Mouse (Mus musculus) heart, embryonic 14.5 days (tissue): ENCODE data around the gene Nrxn3. TPM values are rescaled to one million over a fixed set of nuclear protein-coding genes. Genes with fewer than 3 reads are reported as not detected.

Experiments
- ATAC-seq: fragments of 200-750 bp; cut with Nextera tagmentation; 2 replicates; pipeline ENCODE4 v1.8.0; 2017; ENCODE audit warnings: low read depth, moderate TSS enrichment; ENCODE audit not compliant: insufficient number of reproducible peaks, insufficient read depth, low FRiP score
- H3K27ac ChIP-seq, 2 experiments: fragments of 200-500 bp in 1 of 2; fragments of 300-500 bp in 1 of 2; sonication (generic) in 1 of 2; replicated peaks in 1 of 2; 2 replicates each; pipeline ENCODE4 v1.5.1; 2012 to 2014; ENCODE audit warnings: low read depth in 2 of 2, low read length in 2 of 2, control low read depth in 1 of 2, mild to moderate bottlenecking in 1 of 2, mixed read lengths in 1 of 2; ENCODE audit not compliant: control insufficient read depth in 1 of 2, insufficient read depth in 1 of 2
- H3K27me3 ChIP-seq: fragments of 300-500 bp; sonication (generic); 2 replicates; pipeline ENCODE4 v1.6.1; 2014; ENCODE audit warnings: mild to moderate bottlenecking, low read length, control low read depth; ENCODE audit not compliant: control insufficient read depth, insufficient read depth
- H3K36me3 ChIP-seq: fragments of 300-500 bp; sonication (generic); 2 replicates; pipeline ENCODE4 v1.6.1; 2014; ENCODE audit warnings: mild to moderate bottlenecking, control low read depth, low read length, mixed read lengths; ENCODE audit not compliant: control insufficient read depth, insufficient read depth
- H3K4me1 ChIP-seq, 2 experiments: fragments of 200-500 bp in 1 of 2; fragments of 300-500 bp in 1 of 2; sonication (generic) in 1 of 2; 2 replicates each; pipeline ENCODE4 v1.6.1; 2012 to 2014; ENCODE audit warnings: low read length in 2 of 2, control low read depth in 1 of 2, mixed read lengths in 1 of 2; ENCODE audit not compliant: control insufficient read depth in 2 of 2, insufficient read depth in 2 of 2
- H3K4me2 ChIP-seq: fragments of 300-500 bp; sonication (generic); 2 replicates; pipeline ENCODE4 v1.6.1; 2014; ENCODE audit warnings: mild to moderate bottlenecking, low read length
- H3K4me3 ChIP-seq, 2 experiments: fragments of 200-500 bp in 1 of 2; fragments of 300-500 bp in 1 of 2; sonication (generic) in 1 of 2; 2 replicates each; pipeline ENCODE4 v1.5.1; 2012 to 2014; ENCODE audit warnings: low read length in 2 of 2, mild to moderate bottlenecking in 2 of 2, control low read depth in 1 of 2, low read depth in 1 of 2, moderate library complexity in 1 of 2; ENCODE audit not compliant: control insufficient read depth in 1 of 2, insufficient read depth in 1 of 2
- H3K9ac ChIP-seq: fragments of 300-500 bp; sonication (generic); 2 replicates; pipeline ENCODE4 v1.6.1; 2014; ENCODE audit warnings: mild to moderate bottlenecking, low read length
- H3K9me3 ChIP-seq: fragments of 300-500 bp; sonication (generic); 2 replicates; pipeline ENCODE4 v1.6.1; 2016; ENCODE audit warnings: low read length, control low read depth; ENCODE audit not compliant: control insufficient read depth
- WGBS: fragments of 180-500 bp; shearing (Covaris S2); extraction: QIAGEN DNeasy Blood & Tissue Kit; methylation state at CpG from one replicate; pipeline ENCODE4 v1.1.7; 2014; 5-methylcytosine and 5-hydroxymethylcytosine counted together
- polyA plus RNA-seq: library from polyadenylated mRNA; unstranded; fragments of >200 nt; fragmentation: Nextera tagmentation; extraction: Ambion mirVana; gene quantifications from 2 replicates; pipeline ENCODE4 v1.2.1, GENCODE M21; 2014

The Nrxn3 gene
- polyA plus RNA-seq, 1 experiment from 2014 or later = 1.7 TPM

- no peak for ATAC-seq
- no peak overlapping the region for H3K4me3 ChIP-seq
- H3K36me3 ChIP-seq = no peaks in the 10 kb centered on the region
- no peak overlapping the region for H3K4me2 ChIP-seq
- H3K27ac ChIP-seq = no peak overlapping the region
- H3K27me3 ChIP-seq = no peaks in the 10 kb centered on the region
- no peaks in the 10 kb centered on the region for H3K4me1 ChIP-seq
- no peaks in the 10 kb centered on the region for H3K9me3 ChIP-seq
- WGBS = 77% methylated on average over 5 of the region's 5 CpGs
- no peak overlapping the region for H3K9ac ChIP-seq
Measured at GRCm38 (mm10) chr12:90236093-90236492, 1513.4 kb downstream of the Nrxn3 start.

- H3K27ac ChIP-seq = no peak overlapping the region
- H3K27me3 ChIP-seq = no peaks in the 10 kb centered on the region
- H3K4me1 ChIP-seq = no peaks in the 10 kb centered on the region
- no peak overlapping the region for H3K4me2 ChIP-seq
- H3K36me3 ChIP-seq = no peaks in the 10 kb centered on the region
- ATAC-seq = no peak
- H3K4me3 ChIP-seq = no peak overlapping the region
- WGBS = 62% methylated on average over 4 of the region's 4 CpGs
- H3K9me3 ChIP-seq = no peaks in the 10 kb centered on the region
- H3K9ac ChIP-seq = no peak overlapping the region
Measured at GRCm38 (mm10) chr12:90260301-90260700, 1537.6 kb downstream of the Nrxn3 start.

- no peak for ATAC-seq
- Histone ChIP-seq H3K36me3 (no peaks in the 10 kb centered on the region), H3K27ac (no peak overlapping the region), H3K9me3 (no peaks in the 10 kb centered on the region), H3K4me3 (no peak overlapping the region), H3K4me1 (no peaks in the 10 kb centered on the region), H3K9ac (no peak overlapping the region), H3K27me3 (no peaks in the 10 kb centered on the region), H3K4me2 (no peak overlapping the region)
- 86% methylated on average over 2 of the region's 2 CpGs for WGBS
Measured at GRCm38 (mm10) chr12:90268111-90268510, 1545.4 kb downstream of the Nrxn3 start.

GRCm38 (mm10) chr12:90270763-90271379 lies 1548.2 kb downstream of the Nrxn3 start:
- Histone ChIP-seq H3K9me3 (no peaks in the 10 kb centered on the region), H3K36me3 (no peaks in the 10 kb centered on the region)
- no peak for ATAC-seq

GRCm38 (mm10) chr12:90274621-90275236 lies 1552.1 kb downstream of the Nrxn3 start:
- no peaks in the 10 kb centered on the region for H3K36me3 ChIP-seq
- no peaks in the 10 kb centered on the region for H3K4me1 ChIP-seq
- 78% methylated on average over 7 of the region's 7 CpGs for WGBS
- no peak overlapping the region for H3K4me2 ChIP-seq
- no peak for ATAC-seq
- H3K4me3 ChIP-seq = no peak overlapping the region
- no peaks in the 10 kb centered on the region for H3K27me3 ChIP-seq
- no peak overlapping the region for H3K27ac ChIP-seq
- no peaks in the 10 kb centered on the region for H3K9me3 ChIP-seq
- no peak overlapping the region for H3K9ac ChIP-seq

More at GRCm38 (mm10) chr12:90270763-90271379, 1548.2 kb downstream of the Nrxn3 start:
- Histone ChIP-seq H3K27ac (no peak overlapping the region), H3K4me3 (no peak overlapping the region), H3K9ac (no peak overlapping the region), H3K4me1 (no peaks in the 10 kb centered on the region), H3K27me3 (no peaks in the 10 kb centered on the region), H3K4me2 (no peak overlapping the region)

GRCm38 (mm10) chr12:90281236-90281635 lies 1558.6 kb downstream of the Nrxn3 start:
- Histone ChIP-seq H3K9me3 (no peaks in the 10 kb centered on the region), H3K27me3 (no peaks in the 10 kb centered on the region), H3K36me3 (no peaks in the 10 kb centered on the region), H3K27ac (no peak overlapping the region), H3K9ac (no peak overlapping the region), H3K4me3 (no peak overlapping the region), H3K4me1 (no peaks in the 10 kb centered on the region), H3K4me2 (no peak overlapping the region)
- WGBS = 74% methylated on average over 1 of the region's 1 CpGs
- ATAC-seq = no peak

- no peak overlapping the region for H3K9ac ChIP-seq
- no peaks in the 10 kb centered on the region for H3K9me3 ChIP-seq
- ATAC-seq = no peak
- no peak overlapping the region for H3K4me3 ChIP-seq
- no peaks in the 10 kb centered on the region for H3K4me1 ChIP-seq
- no peaks in the 10 kb centered on the region for H3K36me3 ChIP-seq
- no peak overlapping the region for H3K27ac ChIP-seq
- H3K27me3 ChIP-seq = no peaks in the 10 kb centered on the region
- 75% methylated on average over 5 of the region's 5 CpGs for WGBS
- no peak overlapping the region for H3K4me2 ChIP-seq
Measured at GRCm38 (mm10) chr12:90283022-90283421, 1560.3 kb downstream of the Nrxn3 start.

GRCm38 (mm10) chr12:90302671-90303070 lies 1580.0 kb downstream of the Nrxn3 start:
- ATAC-seq = no peak
- H3K4me2 ChIP-seq = no peak overlapping the region
- WGBS = 32% methylated on average over 1 of the region's 1 CpGs

More at GRCm38 (mm10) chr12:90302671-90303070, 1580.0 kb downstream of the Nrxn3 start:
- H3K4me3 ChIP-seq = no peak overlapping the region
- no peak overlapping the region for H3K9ac ChIP-seq
- peaks cover 0 to 5% of the 10 kb centered on the region in 2 experiments; a peak in 2 of 4 replicates for H3K4me1 ChIP-seq
- H3K27ac ChIP-seq = no peak overlapping the region
- no peaks in the 10 kb centered on the region for H3K9me3 ChIP-seq
- no peaks in the 10 kb centered on the region for H3K27me3 ChIP-seq
- no peaks in the 10 kb centered on the region for H3K36me3 ChIP-seq
